Mouse (Mus musculus) retina, adult 2 months (tissue): ENCODE results near the gene Gm11042.

Experiments used
- DNase-seq: peaks from one replicate; pipeline ENCODE4 v3.0.0-alpha.2; 2012; ENCODE audit warnings: low read depth, low spot score

Gene Gm11042

GRCm38 (mm10) chr12:74284020-74284684 is 32.0 kb downstream of the Gm11042 start:
- DNase-seq, result peak; percentile 22

DNA sequence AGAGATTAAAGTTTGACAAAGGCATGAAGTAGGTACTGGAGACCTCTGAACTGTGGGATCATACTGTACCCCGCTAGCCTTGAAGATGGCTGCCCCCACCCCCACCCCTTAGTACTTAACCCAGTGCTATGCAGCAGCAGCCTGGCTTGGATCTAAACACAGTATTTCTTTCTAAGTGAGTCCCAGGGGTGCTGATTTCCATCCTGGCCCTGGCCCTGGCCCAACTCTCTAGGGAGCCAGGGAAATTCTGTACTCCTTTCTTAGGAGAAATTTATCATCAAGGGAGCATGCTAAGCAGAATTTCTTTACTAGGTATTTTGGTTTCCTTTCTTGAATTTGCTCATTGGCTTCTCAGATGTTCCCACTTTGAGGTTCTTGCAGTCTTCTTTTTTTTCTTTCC is 33.3 kb downstream of the Gm11042 start:
- no peak for DNase-seq

DNA sequence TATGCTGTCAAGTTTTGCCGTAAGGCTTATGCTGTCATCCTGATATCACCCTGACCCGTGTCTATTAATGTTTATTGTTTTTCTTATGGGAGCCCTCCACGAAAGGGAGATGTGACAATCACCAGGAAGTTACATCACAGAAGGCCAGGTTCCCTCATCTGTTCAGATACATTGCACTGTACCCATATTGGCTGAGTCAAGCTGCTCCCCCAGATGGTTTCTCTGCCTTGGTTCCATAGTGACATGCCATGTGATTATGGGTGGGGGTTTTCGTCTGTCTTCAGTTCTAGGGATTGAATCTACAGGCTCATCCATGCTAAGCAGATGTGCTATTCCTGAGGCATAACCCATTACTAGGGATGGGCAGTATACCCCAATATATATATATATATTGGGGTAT is 34.8 kb downstream of the Gm11042 start:
- DNase-seq, result no peak

- DNase-seq, result no peak
These were observed 38.9 kb downstream of the Gm11042 start for GRCm38 (mm10) chr12:74277265-74277664.

GRCm38 (mm10) chr12:74272545-74272944 is 43.6 kb downstream of the Gm11042 start:
- DNase-seq, result no peak

- DNase-seq, result no peak
These were observed 47.4 kb downstream of the Gm11042 start for GRCm38 (mm10) chr12:74268644-74269285.

GRCm38 (mm10) chr12:74267049-74267448 is 49.1 kb downstream of the Gm11042 start:
- DNase-seq, result no peak
